Mouse (Mus musculus) lung, postnatal 0 days (tissue): Measurements from ENCODE around the gene Rhbdl3.

ENCODE experiments used
- CTCF ChIP-seq: IDR thresholded peaks from 2 replicates; pipeline ENCODE4 v1.5.1; 2016; ENCODE audit warnings: antibody characterized with exemption, mild to moderate bottlenecking
- EP300 ChIP-seq: IDR thresholded peaks from 2 replicates; pipeline ENCODE4 v1.6.1; 2016; ENCODE audit warnings: antibody characterized with exemption, mild to moderate bottlenecking, control low read depth

DNA sequence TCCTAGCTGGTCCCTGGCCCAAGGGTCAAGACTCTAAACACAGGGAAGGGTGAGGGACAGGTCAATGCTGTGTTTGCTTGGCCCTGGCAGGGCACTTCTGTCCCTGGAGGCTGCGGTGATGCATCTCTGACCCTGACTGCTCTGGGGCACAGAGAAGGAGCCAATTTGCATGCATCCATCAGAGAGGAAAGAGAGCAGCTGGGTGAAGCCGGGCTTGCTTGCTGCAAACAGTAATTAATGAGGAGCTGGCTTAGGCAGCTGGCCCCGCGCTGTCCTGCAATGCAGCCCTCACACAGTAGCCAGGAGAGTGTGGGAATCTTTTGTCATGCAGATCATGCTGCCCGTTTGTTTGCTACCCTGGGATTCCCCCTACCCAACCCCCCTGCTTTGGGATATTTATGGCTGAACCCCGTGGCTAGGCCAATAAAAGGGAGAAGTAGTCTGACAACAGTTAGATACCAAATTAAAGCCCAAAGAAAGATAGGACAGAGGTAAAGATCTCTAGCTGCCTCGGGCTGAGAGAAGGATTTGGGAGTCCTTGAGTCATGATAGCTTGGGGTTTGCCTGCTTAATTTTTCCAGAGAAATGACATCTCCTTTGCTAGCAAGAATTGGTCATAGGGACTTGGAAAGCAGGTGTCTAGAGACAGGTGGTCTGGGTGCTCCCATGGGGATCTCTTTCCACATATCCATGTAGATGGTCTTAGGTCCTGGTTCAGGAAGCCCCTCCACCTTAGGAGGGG is 35.1 kb downstream of the Rhbdl3 start:
- no peak for TF ChIP-seq CTCF
- no peak for TF ChIP-seq EP300
